Mouse (Mus musculus): ENCODE measurements around the gene Fga. TPM values are rescaled to one million over a fixed set of nuclear protein-coding genes. Genes with fewer than 3 reads are reported as not detected.

Gene Fga
- total RNA-seq, 2 experiments from 2014 or later: 274 to 777 TPM

- no peak for DNase-seq
These were observed 1.8 kb downstream of the Fga start for GRCm38 (mm10) chr3:83027546-83028251.

- no peak for DNase-seq
These were observed 4.5 kb downstream of the Fga start for GRCm38 (mm10) chr3:83030331-83030730.

- DNase-seq: no peak
These were observed 7.0 kb downstream of the Fga start for GRCm38 (mm10) chr3:83032746-83033308.

- no peak for DNase-seq
These were observed 7.9 kb downstream of the Fga start for GRCm38 (mm10) chr3:83033801-83034200.

- no peak for DNase-seq
These were observed 13.0 kb downstream of the Fga start for GRCm38 (mm10) chr3:83038865-83039264.

GRCm38 (mm10) chr3:83039666-83040065 lies 13.8 kb downstream of the Fga start:
- no peak for DNase-seq

- DNase-seq: no peak
These were observed 16.6 kb downstream of the Fga start for GRCm38 (mm10) chr3:83042451-83042850.

GRCm38 (mm10) chr3:83046649-83047048 lies 20.8 kb downstream of the Fga start:
- DNase-seq: no peak

- peak; percentile 13 for DNase-seq
These were observed 23.8 kb downstream of the Fga start, which contains the start of gene Fgb for GRCm38 (mm10) chr3:83049680-83050079. Gene Fgb, minus strand, starts transcription at chr3:83049863.

GRCm38 (mm10) chr3:83050661-83051060 lies 24.8 kb downstream of the Fga start:
- DNase-seq: no peak

- no peak for DNase-seq
These were observed 26.2 kb downstream of the Fga start for GRCm38 (mm10) chr3:83052102-83052501.

GRCm38 (mm10) chr3:83053126-83053525 lies 27.2 kb downstream of the Fga start:
- DNase-seq: no peak

- peak; percentile 45 for DNase-seq
These were observed 27.9 kb downstream of the Fga start for GRCm38 (mm10) chr3:83053758-83054157.

GRCm38 (mm10) chr3:83054759-83055158 lies 28.9 kb downstream of the Fga start:
- no peak for DNase-seq

GRCm38 (mm10) chr3:83055281-83056038 lies 29.6 kb downstream of the Fga start, which contains the start of gene Plrg1:
Gene Plrg1, plus strand, starts transcription at chr3:83055522.
- peak; percentile 99 for DNase-seq

GRCm38 (mm10) chr3:83057046-83057445 lies 31.2 kb downstream of the Fga start:
- no peak for DNase-seq

- DNase-seq: no peak
These were observed 42.0 kb downstream of the Fga start for GRCm38 (mm10) chr3:83067920-83068319.

GRCm38 (mm10) chr3:83068869-83069268 lies 43.0 kb downstream of the Fga start:
- DNase-seq: no peak

GRCm38 (mm10) chr3:83070231-83070630 lies 44.4 kb downstream of the Fga start:
- no peak for DNase-seq

- DNase-seq: no peak
These were observed 50.7 kb downstream of the Fga start for GRCm38 (mm10) chr3:83076563-83076962.

- peak; percentile 77 for DNase-seq
These were observed 54.7 kb downstream of the Fga start for GRCm38 (mm10) chr3:83080567-83081055.
